Mouse (Mus musculus): ENCODE measurements around the gene Zbtb24. TPM values are rescaled to one million over a fixed set of nuclear protein-coding genes. Genes with fewer than 3 reads are reported as not detected.

Gene Zbtb24
- total RNA-seq, 2 experiments from 2014 or later: 6.0 to 8.5 TPM

DNA sequence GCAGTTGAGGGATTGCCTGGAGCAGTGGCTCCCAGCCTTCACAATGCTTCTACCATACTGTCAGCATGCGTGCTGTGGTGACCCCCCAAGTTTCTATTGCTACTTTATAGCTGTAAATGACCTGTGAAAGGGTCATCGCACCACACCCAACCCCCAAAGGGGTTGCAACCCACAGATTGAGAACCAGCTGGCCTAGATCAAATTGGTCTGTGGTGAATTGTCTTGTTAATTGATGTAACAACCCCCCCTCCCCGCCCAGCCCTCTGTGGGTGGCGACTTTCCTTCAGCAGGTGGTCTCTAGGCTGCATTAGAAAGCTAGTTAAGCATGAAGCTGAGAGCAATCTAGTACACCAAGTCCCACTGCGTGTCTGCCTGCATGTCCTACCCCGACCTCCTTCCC lies 17.1 kb downstream of the Zbtb24 start:
- DNase-seq: no peak

DNA sequence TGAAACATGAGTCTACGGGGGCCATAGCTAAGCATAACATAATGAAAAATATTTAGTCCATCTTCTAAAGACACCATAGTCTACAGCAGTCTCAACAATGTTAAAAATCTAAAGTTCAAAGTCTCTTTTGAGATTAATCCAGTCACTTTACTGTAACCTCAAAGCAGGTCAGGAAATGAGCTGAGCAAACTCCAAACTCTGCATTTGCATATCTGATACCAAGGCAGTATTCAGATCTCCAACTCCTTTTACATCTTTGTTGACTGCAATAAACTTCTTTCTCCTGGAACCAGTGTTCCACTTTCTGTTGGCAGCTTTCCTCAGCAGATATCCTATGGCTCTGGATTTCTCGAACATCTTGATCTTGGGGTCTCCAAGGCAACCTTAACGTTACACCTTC lies 20.5 kb downstream of the Zbtb24 start:
- no peak for DNase-seq

DNA sequence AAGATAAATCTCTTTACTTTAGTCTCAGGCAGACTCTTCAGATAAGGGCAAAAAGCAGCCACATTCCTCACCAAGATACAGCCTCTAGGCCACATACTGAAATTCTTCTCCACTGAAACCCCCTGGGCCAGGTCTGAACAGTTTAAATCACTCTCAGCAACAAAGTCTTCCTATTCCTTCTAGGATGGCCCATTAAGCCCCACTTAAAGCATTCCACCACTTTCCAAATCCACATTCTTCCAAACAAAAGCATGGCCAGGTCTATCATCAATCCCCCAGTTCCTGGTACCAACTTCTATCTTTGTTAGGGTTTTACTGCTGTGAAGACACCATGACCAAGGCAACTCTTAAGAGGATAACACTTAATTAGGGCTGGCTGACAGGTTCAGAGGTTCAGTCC lies 22.4 kb downstream of the Zbtb24 start:
- no peak for DNase-seq

DNA sequence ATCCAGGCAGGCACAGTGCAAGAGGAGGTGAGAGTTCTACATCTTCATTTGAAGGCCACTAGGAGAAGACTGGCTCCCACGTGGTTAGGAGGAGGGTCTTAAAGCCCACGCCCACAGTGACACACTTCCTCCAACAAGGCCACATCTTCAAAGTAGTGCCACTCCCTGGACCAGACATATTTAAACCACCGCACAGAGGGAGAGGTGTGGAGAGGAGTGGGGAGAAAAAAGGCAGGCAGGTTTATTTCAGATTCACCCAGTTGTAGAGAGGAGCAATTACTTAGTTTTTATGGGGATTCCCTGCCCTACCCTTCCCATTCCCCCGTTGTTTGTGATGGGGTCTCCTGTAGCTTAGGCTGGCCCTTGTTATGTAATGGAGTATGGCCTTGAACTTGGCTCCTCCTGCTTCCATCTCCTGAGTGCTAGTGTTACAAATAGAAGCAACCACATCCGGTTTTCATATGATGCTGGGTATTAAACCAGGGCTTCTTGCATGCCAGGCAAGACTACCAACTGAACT lies 22.8 kb downstream of the Zbtb24 start:
- DNase-seq: no peak

DNA sequence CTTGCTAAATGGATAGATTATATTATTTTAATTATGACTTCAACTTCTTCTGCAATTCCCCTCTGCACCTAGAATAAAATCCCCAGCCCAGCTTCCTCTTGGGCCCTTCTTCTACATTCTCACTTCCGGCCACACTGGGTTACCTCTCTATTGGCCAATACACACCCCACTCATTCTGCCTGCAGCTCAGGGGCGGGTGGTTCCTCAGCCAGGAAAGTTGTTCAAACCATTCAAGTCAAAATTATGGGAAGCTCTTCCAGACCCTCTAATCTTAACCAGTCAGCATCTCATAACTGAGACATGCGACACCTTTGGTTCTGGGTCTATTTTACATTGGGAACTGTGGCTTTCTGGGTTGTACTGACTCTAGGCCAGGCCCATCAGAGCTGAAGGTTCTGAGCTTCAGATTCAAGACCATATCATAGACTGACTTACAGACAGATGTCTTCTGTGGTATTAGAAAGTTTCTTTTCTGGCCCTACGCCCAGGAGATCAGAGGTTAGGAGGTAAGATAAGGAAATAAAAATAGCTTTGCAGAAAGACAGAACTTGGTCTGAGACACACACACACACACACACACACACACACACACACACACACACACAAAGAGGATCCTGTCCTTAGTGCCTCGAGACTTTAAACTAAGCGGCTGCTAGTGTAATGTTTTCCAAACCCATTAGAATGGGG lies 23.7 kb downstream of the Zbtb24 start:
- no peak for DNase-seq

DNA sequence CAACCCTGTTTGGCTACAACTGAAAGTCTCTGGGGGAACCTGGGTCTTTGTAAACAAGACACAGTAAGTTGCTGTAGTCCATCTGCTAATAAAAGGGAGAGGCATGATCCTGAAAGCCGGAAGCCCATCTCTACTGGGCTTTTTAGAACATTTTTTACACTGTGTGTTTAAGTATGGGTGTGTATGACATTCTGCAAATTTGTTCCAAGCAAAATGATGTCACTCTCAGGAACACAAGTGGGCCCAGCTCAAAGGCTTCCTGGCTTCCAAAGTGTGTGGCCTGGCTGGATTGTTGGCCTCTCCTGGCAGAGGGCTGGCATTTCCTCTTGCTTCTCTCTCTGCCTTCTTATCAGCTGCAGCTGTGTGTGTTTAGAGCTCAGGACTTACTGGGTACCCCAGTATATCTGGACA lies 24.8 kb downstream of the Zbtb24 start:
- no peak for DNase-seq

DNA sequence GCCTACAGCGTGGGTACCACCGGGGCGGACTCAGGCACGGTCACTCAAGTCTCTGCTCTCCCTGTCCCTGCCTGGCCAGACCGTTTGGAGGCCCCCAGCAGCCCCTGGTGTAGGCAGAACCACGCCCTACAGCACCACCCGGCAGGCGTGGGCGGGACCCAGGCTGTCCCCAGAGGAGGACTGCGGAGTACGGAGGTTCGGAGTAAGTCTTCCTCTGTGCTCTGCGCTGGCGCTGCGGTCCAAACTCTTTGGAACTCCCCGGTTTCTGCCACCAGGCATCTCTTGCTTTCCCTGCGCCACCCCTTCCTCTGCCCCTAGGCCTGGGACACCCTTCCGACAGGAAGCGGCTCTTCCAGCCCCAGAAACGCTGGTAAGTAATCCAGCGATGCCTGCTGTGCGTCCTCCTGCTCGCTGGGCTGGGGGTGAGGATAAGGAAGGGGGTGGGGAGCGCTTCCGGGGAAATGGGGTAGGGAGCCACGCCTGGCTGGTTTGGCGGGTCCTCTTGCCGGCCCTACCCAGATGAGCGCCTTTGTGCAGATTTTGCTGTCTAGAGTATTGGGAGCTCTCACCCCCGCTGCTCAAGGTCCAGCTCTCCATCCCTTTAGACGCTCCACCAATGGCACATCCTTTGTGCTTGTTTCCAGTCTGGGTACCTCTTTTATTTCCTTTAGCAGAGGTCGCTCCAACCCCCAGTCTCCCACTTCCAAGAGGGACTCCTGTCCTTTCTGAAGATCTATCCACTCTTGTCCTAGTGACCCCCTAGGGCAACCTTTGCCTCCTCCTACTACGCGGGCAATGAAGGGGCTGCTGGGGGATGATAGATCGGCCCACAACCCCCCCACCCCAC lies 26.2 kb downstream of the Zbtb24 start, which contains the start of gene Mical1:
TSS of gene Mical1 (plus strand) at position 144 of the 847 bp plus-strand sequence.
- peak; percentile 66 for DNase-seq

DNA sequence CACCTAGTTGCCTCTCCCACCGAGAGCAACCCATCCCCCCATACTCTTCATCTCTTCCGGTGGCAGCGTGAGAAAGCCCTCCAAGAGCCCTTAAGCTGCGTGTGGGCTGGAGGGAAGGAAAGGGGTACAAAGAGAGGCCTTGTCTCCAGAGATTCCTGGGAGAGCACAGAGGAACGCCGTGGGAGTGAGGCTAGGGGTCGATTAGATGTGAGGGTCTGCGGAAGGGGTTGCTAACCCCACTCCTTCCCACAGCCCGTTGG lies 26.8 kb downstream of the Zbtb24 start:
- DNase-seq: no peak

DNA sequence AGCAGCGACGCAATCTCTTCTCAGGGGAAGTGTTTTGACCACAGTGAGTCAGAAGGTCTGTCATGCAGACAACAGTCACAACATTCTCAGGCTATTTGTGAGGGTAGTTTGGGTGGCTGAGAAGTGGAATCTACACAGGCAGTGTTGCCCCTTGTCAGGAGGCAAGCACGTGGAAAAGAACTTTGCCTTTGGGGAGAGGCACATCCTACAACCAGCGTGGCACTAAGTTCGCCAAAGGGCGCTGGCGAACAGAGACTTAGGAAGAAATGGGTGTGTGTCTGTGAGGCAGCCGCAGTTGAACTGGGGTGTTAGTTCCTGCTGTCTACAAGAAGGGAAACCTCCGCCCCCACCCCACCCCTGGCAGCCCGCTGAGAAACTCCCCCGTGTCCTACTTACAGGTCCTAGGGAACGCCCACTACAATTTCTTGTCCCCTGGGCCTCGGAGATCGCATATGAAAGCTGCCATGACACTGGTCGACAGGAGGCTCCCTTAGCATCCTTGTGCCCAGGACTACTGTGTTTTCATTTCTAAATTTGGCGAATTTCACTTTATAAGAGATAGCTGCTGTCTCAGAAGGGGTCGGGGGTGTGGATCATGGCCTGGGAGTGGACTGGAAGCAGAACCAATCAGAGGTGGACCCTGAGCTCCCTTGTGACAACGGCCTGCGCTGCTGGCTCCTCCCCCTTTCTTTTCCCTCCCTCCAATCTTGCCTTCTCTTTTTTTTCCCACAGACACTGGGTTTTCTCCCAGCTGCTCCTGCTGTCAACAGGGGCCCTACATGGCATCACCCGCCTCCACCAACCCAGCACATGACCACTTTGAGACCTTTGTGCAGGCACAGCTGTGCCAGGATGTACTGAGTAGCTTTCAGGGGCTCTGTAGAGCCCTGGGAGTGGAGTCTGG lies 27.3 kb downstream of the Zbtb24 start:
- peak; percentile 55 for DNase-seq

DNA sequence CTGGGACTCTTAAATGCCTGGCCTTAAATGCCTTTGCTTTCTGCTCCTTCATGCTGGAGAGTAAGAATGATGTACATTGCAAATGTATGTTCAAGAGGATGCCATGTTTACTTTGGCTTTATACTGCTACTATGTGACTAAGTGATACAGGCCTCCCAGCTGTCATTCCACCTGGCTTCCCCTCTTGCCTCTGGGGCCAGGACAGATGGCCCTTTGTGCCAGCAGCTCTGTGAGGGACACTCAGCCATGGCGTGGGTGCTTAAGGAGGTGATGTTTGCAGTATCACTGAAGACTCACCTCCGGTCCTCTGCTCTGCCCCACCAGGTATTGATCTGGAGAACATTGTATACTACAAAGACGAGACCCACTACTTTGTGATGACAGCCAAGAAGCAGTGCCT lies 29.8 kb downstream of the Zbtb24 start:
- no peak for DNase-seq

DNA sequence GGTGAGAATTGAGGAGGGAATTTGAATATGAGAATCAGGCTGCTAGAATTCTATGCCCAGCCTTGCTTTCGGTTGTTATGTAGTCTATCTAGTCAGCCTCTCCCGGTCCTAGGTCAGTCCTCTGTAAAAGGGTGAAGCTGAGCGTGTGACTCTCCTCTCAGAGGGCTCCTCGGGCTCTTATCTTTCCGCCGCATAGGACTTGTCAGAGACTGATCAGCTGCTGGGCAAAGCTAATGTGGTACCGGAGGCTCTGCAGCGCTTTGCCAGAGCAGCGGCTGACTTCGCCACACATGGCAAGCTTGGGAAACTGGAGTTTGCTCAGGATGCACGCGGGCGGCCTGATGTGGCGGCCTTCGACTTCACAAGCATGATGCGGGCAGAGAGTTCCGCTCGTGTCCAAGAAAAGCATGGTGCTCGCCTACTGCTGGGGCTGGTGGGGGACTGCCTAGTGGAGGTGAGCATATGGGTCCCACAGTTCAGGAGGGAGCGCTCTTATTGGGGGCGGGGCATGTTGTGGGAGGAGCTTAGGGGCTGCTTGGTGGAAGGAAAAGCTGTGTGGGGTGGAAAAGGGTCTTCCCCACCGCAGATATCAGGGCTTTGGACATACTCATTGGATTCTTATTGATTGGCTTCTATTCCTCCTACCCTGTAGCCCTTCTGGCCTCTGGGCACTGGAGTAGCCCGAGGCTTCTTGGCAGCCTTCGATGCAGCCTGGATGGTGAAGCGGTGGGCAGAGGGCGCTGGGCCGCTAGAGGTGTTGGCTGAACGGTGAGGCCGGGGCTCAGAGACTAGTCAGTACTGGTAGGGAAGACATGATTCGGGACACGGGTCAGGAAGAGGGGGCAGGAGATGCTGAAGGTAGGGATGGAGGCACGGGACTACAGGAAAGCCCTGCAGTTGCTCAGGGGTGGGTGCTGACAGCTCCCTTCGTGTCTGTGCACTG lies 31.0 kb downstream of the Zbtb24 start:
- DNase-seq: no peak

DNA sequence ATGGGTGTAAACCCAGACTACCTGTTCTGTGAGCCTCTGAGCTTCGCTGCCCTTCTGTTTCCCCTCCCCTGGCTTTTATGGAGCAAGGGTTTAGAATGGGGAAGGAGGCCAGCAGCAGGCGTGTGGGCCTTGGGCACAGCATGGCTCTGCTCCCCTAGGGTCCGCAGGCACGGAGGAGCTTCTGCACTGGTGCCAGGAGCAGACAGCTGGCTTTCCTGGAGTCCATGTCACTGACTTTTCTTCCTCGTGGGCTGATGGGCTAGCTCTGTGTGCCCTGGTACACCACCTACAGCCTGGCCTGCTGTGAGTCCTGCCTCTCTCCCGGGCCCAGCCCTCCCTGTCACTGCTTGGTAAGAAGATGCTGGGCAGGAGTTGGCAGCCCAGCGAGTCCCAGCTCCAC lies 32.3 kb downstream of the Zbtb24 start:
- DNase-seq: no peak

DNA sequence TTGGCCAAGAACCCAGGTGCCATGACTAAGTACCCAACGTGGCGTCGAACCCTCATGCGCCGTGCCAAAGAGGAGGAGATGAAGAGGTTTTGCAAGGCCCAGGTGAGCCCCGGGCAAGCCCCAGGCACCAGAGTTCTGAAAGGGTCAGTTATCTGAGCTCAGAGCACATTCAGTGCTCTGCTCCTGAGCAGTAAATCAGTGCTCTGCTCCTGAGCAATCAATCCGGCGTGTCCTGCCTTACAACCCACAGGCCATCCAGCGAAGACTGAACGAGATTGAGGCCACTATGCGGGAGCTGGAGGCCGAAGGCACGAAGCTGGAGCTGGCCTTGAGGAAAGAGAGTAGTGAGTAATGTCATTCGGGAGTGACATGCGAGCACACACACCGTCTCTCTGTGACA lies 35.6 kb downstream of the Zbtb24 start:
- DNase-seq: no peak

DNA sequence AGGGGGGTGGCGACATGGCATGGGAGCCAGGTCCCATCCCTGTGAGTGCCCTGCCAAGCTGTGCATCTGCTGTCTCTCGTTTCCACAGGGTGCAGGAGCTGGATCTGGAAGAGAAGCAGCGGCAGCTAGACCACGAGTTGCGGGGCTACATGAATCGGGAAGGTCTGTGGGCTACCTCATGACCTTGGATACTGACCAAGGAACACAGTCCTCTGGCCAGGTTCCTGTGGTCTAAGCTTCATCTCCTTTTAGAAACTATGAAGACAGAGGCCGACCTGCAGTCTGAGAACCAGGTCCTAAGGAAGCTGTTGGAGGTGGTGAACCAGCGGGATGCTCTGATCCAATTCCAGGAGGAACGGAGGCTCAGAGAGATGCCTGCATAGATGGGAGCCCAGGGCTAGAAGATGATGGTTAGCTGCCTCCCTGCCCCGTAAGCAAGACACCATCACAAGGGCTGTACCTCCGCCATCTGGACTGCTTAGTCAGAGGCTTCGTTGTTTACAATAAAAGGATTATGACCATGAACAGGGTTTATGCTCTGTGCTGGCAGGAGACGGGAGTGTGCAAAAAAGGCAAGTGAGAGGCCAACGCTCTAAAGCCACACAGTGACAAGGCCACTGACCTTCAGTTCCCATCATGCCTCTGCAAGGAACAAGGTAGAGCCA lies 36.5 kb downstream of the Zbtb24 start:
- no peak for DNase-seq

DNA sequence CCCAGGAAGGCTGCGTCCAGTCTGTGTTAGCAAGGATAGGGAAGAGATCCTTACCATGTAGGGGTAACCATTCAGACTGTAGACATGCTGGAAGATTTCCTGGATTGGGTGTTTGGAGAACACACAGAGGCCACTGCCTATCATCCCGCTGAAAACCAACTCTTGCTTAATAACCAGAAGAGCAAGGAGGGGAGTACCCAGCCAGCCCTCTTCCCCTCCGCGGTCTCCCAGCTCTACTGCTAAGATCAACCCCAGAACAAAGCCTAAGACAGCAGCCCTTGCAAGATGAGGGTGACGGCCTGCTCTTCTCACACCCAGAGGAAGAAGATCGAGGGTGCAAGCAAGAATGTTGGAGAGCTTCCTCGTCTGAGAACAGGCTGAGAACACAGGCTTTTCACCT lies 38.7 kb downstream of the Zbtb24 start:
- no peak for DNase-seq

DNA sequence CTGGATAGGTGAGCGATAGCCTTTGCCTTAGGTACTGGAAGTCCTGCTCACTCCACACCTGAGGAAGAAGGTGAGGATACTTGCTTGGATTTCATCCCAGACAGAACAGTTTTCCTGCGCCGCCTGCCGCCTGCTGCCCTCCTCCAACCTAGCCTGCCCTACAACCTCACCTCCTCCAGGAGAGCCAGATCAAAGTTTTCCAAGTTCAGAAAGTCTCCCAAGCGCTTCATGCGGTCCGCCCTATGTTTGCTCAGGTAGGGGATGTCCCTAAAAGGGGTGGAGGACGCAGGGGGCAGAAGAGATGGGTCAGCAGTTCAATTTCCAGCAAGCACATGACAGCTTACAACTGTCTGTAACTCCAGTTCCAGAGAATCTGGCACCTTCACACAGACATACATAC lies 39.1 kb downstream of the Zbtb24 start:
- DNase-seq: no peak

DNA sequence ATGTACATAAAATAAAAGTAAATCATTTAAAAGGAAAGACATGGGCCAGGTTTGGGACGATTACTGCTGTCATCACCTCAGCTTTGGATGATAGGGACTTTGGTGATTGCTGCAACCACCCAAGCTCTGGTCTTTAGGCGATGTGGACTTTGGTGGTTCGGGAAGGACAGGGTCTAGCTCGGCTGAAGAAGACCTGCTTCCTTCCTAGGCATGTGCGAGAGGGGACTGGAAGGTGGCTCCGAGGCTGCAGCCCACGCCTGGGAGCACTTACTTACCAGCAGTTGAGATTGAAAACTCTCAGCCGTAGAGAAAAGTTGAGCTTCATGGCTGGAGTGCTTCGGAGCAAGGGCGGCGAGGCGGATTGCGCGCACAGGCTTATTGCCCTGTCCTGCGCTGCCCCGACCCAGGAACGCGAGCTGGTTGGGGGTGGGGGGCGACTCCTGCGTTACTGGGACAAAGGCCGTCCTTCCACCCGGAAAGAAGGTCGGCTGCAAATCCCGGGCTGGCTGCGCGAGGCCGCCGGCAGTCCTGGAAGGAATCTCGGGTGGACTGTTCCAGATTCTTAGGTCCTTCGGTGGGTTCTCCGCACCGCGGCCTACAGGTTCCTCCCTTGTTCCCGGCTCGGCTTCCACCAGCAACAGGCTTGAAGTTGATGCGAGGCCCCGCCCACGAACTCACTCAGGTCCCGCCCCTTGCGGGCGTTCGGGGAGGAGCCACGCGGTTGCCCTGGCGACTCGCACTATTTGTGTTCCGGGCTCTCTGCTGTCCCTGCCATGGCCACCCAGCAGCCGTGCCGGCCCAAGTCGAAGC lies 39.7 kb downstream of the Zbtb24 start, which contains the start of the genes Smpd2 and Ppil6:
TSS of gene Smpd2 (minus strand) at position 662 of the 810 bp plus-strand sequence.
TSS of gene Ppil6 (plus strand) at position 732 of the 810 bp plus-strand sequence.
- peak; percentile 94 for DNase-seq

DNA sequence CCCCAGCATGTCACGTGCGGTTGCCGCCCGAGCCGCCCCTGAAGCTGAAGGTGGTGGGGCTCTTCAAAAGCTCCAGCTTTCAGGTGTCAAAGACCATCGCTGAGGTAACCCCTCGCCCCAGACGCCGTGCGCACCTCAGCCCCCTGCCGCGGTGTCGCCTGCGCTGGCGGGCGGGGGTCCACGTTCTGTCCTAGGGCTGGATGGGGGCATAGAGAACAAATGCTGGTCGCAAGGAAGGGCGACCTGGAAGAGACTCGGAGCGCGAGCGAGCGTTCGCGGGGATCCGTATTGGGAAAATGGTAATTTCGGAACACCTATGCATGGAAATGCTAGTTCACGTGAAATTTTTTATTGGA lies 40.3 kb downstream of the Zbtb24 start:
- DNase-seq: no peak

DNA sequence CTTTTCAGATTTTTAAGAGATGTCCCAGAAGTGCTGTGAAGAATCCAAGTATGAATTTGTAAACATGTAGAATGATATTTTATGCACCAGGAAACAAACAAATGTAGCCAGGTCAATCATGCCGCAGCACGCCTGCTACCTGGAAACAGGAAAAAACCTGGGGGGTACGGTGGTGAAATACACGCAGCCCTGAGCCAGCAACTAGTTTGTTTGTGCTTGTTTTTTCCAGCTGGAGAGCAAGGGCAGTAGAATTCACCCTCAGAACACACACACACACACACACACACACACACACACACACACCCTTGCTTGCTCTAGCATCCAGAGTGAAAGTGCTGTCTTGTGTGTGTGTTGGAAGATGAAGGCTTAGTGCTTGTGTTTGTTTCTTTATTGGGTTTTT lies 40.9 kb downstream of the Zbtb24 start:
- no peak for DNase-seq

DNA sequence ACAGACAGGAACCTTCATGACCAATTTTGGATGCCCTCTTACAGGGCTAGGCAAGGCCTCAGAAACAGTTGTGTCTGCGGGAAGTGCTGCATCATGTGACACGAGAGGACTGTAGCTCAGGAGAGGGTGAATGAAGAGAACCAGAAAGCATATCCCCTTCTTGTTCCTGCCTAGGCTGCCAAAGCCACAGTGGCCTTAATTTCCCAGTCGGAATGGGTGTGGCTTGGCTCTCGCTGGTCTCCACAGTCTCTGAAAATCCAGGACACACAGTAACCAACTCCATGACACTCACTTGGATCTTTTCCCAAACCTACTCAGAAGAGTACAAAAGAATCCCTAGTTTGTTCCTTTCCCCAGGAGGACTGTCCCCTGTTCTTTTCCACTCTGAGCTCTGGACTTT lies 50.8 kb downstream of the Zbtb24 start:
- no peak for DNase-seq
